Mouse (Mus musculus): ENCODE data around the gene Fars2. TPM values are rescaled to one million over a fixed set of nuclear protein-coding genes. Genes with fewer than 3 reads are reported as not detected.
A peak's percentile ranks its signal among the peaks of the same experiment; 100 is the strongest.

Fars2 gene
- polyA plus RNA-seq, 1 experiment from 2014 or later, result 26.7 TPM

DNA sequence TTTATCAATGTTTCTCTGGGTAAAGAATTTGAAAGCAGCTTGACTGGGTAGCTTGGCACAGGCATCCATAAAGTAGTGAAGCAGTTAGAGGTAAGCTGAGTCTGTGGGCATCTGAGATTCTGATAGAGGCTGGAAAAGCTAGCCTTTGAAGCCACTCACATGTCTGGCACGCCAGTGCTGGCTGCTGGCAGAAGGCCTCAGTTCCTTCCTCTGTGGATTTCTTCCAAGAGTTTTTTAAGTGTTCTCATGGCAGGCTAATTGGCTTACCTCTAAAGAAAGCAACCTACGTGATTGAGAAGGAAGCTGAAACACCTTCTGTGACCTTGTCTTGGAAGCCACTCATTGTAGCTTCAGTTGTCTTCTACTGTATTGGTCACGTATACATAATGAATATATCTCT lies 600.2 kb downstream of the Fars2 start:
- WGBS, result 80% methylated on average over 3 of the region's 3 CpGs
- Histone ChIP-seq H3K4me2 (ENCODE audit: low read depth, low read length) (no peak overlapping the region), H3K36me3 (ENCODE audit: control insufficient read depth, insufficient read depth, low read length) (no peaks in the 10 kb centered on the region), H3K27ac (ENCODE audit: low read depth, low read length) (no peak overlapping the region), H3K4me1 (ENCODE audit: control insufficient read depth, insufficient read depth, low read length) (no peaks in the 10 kb centered on the region), H3K4me3 (ENCODE audit: low read depth, low read length) (no peak overlapping the region), H3K9ac (replicated peaks; ENCODE audit: low read depth, low read length) (no peak overlapping the region), H3K9me3 (ENCODE audit: control insufficient read depth, low read length) (no peaks in the 10 kb centered on the region), H3K27me3 (ENCODE audit: control insufficient read depth, insufficient read depth, low read length) (no peaks in the 10 kb centered on the region)
- ATAC-seq (ENCODE audit: low read depth), result no peak

DNA sequence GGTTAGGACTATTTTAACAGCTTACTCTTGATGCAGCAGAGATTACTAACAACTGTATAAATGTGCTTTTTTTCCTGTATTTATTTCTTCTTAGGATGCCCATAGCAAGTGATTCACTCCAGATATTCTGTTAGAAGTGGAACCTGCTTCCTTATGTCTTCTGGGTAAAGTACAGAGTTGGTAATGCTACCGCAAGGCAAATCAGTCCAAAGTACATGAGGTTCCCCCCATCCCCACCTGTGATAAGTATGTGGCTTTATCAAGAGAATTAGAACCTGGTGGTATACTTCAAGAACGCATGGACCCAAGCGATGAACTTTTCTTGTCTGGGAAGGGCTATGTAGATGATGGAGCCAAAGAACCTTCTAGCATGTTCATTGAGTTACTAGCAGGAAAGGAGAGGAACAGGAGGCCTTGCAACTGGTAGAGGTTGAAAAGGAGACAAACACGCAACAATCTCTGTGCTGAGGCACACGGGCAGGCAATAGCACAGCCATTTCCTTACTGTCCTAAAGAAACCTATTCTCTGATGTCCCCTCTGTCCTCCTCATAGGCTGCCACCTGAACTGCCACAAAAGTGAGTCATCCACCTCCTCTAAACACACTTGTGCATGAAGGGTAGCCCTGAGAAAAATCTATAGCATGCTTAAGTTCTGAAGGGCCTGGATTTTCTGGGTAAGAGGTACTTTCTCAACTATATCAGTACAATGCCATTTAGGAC lies 603.2 kb downstream of the Fars2 start:
- no peak for ATAC-seq (ENCODE audit: low read depth)
- H3K4me1 ChIP-seq (ENCODE audit: control insufficient read depth, insufficient read depth, low read length), result peaks cover 8% of the 10 kb centered on the region
- WGBS, result 96% methylated on average over 5 of the region's 5 CpGs
- H3K27me3 ChIP-seq (ENCODE audit: control insufficient read depth, insufficient read depth, low read length), result no peaks in the 10 kb centered on the region; the same call in 1 of the 2 replicates
- H3K27ac ChIP-seq (ENCODE audit: low read depth, low read length), result no peak overlapping the region
- no peaks in the 10 kb centered on the region for H3K9me3 ChIP-seq (ENCODE audit: control insufficient read depth, low read length)
- H3K4me2 ChIP-seq (ENCODE audit: low read depth, low read length), result no peak overlapping the region
- H3K9ac ChIP-seq (replicated peaks; ENCODE audit: low read depth, low read length), result no peak overlapping the region
- no peaks in the 10 kb centered on the region for H3K36me3 ChIP-seq (ENCODE audit: control insufficient read depth, insufficient read depth, low read length)
- no peak overlapping the region for H3K4me3 ChIP-seq (ENCODE audit: low read depth, low read length)

DNA sequence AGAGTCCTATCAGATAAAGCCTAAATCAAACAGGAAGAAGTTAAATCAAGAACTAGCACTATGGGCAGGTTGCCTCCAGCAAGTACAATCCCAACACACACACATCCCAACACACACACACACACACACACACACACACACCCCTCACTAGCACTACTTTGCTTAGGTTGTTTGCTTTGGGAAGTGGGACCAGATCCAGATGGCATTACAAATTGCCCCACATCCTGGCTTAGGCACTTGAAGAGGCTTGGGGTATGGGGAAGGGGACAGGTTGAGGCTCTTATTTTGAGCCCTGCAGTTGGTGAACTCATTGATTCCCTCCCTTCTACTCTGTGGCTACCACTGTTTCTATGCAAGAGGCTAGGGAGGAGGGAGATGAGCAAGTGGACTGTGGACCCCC lies 605.1 kb downstream of the Fars2 start:
- peaks cover 14% of the 10 kb centered on the region for H3K4me1 ChIP-seq (ENCODE audit: control insufficient read depth, insufficient read depth, low read length)
- no peak overlapping the region for H3K4me3 ChIP-seq (ENCODE audit: low read depth, low read length)
- ATAC-seq (ENCODE audit: low read depth), result no peak
- H3K4me2 ChIP-seq (ENCODE audit: low read depth, low read length), result no peak overlapping the region
- no peak overlapping the region for H3K9ac ChIP-seq (replicated peaks; ENCODE audit: low read depth, low read length)
- H3K9me3 ChIP-seq (ENCODE audit: control insufficient read depth, low read length), result no peaks in the 10 kb centered on the region
- no peaks in the 10 kb centered on the region for H3K36me3 ChIP-seq (ENCODE audit: control insufficient read depth, insufficient read depth, low read length)
- no peak overlapping the region for H3K27ac ChIP-seq (ENCODE audit: low read depth, low read length)
- H3K27me3 ChIP-seq (ENCODE audit: control insufficient read depth, insufficient read depth, low read length), result no peaks in the 10 kb centered on the region; the same call in 1 of the 2 replicates

DNA sequence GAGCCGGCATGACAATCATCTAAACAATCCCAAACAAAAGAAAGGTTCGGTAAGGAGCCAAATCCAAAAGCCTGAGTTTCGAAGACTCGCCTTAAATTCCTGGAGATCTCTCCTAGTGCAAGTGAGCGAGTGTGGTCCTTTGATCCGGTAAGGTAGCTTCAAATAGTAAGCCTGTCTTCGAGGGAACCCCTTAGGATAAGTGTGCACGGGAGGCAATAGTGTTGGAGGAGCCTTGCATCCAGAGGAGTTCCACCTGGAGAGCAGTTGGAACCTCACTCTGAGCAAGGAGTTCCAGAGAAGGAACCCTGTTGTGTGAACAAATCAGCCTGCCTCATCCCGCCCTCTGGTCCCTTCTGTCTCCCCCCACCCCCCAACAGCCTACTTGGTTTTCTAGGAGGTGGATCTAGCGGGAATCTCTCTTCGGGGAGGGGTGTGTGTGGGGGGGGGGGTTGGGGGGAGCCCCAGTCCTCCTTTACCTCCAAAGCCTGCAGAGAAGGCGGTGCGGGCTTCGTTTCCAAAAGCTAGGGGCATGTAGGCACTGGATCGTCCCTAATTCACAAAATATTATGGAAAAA lies 606.6 kb downstream of the Fars2 start:
- H3K27me3 ChIP-seq (ENCODE audit: control insufficient read depth, insufficient read depth, low read length), result peaks cover 3% of the 10 kb centered on the region
- WGBS, result under 1% methylated on average over 15 of the region's 15 CpGs
- H3K9ac ChIP-seq (replicated peaks; ENCODE audit: low read depth, low read length), result no peak overlapping the region
- H3K4me3 ChIP-seq (ENCODE audit: low read depth, low read length), result no peak overlapping the region
- H3K27ac ChIP-seq (ENCODE audit: low read depth, low read length), result peak overlapping the region; percentile 70; the same call in 1 of the 2 replicates
- no peaks in the 10 kb centered on the region for H3K36me3 ChIP-seq (ENCODE audit: control insufficient read depth, insufficient read depth, low read length)
- peak overlapping the region; percentile 40; the same call in 1 of the 2 replicates for H3K4me2 ChIP-seq (ENCODE audit: low read depth, low read length)
- ATAC-seq (ENCODE audit: low read depth), result 0 out of 2 replicates have a peak, but pooled peaks have one; percentile 4
- H3K9me3 ChIP-seq (ENCODE audit: control insufficient read depth, low read length), result no peaks in the 10 kb centered on the region
- peaks cover 14% of the 10 kb centered on the region for H3K4me1 ChIP-seq (ENCODE audit: control insufficient read depth, insufficient read depth, low read length)

DNA sequence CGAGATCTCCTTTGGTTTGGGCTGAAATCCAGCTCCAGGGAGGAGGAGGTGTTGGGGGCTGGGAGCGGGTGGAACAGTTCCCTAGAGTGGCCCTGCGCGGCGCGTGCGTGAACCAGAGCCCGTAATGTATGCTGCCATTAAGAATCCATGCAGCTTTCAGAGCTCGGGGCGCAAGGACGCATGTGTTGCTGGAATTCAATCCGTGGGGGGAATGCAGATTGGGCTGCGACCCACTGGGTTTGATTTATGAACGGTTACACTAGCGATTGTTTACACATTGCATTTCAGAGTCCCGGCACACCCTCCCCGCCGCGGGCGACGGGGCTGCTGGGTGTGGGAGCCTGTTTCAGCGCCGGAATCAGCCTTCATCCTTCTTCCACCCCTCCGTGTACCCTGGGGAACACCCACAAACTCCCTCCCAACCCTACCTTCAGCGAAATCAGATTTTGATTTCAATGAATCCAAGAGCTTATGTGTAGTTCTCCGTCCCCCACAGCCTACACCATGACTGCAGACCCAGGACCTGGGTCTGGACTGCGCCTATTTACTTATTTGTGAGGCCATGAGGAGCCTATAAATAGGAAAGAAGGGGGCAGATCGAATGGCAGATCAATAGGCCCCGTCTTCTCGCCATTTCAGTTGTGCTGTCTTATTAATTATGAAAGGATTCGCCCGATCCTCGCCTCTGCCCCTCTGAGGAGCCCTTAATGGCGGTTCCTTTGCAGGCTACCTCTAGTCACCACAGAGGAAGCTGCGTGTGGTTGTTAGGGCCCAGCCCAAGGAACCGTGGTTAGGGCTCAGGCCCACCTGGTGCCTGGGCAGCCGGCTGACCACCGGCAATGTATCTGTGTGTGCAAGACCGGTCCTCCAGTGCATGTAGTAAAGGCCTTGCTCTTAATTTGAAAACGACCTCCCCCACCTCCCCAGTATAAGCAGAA lies 607.6 kb downstream of the Fars2 start:
- under 1% methylated on average over 40 of the region's 40 CpGs for WGBS
- ATAC-seq (ENCODE audit: low read depth), result peak; percentile 82
- peak overlapping the region; percentile 83 for H3K27ac ChIP-seq (ENCODE audit: low read depth, low read length)
- peaks cover 9% of the 10 kb centered on the region for H3K27me3 ChIP-seq (ENCODE audit: control insufficient read depth, insufficient read depth, low read length)
- no peaks in the 10 kb centered on the region for H3K9me3 ChIP-seq (ENCODE audit: control insufficient read depth, low read length)
- H3K36me3 ChIP-seq (ENCODE audit: control insufficient read depth, insufficient read depth, low read length), result no peaks in the 10 kb centered on the region
- H3K4me1 ChIP-seq (ENCODE audit: control insufficient read depth, insufficient read depth, low read length), result peaks cover 14% of the 10 kb centered on the region
- no peak overlapping the region for H3K4me3 ChIP-seq (ENCODE audit: low read depth, low read length)
- peak overlapping the region; percentile 40 for H3K4me2 ChIP-seq (ENCODE audit: low read depth, low read length)
- H3K9ac ChIP-seq (replicated peaks; ENCODE audit: low read depth, low read length), result peak overlapping the region; percentile 35

DNA sequence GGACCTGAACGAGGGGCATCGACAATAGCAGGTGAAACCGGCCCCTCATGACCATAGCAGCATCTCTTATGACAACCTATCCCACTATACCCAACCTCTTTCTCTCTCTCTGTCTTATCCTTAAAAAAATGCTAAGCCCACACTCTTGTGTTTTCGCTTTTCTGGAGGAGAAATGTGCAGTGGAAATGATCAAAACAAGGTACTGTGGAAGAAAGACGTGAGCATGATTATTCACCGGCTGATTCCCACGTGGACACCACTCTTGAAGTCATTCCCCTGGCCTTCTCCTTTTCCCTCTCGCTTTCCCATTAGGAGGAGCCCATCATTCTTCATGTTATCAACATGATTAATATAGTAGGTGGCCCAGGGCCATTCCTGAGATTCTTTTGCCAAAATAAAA lies 608.7 kb downstream of the Fars2 start:
- peak overlapping the region; percentile 91 for H3K27ac ChIP-seq (ENCODE audit: low read depth, low read length)
- peak overlapping the region; percentile 70 for H3K4me2 ChIP-seq (ENCODE audit: low read depth, low read length)
- WGBS, result under 1% methylated on average over 8 of the region's 8 CpGs
- ATAC-seq (ENCODE audit: low read depth), result no peak
- no peaks in the 10 kb centered on the region for H3K9me3 ChIP-seq (ENCODE audit: control insufficient read depth, low read length)
- 0 out of 2 replicates have a peak overlapping the region, but pooled peaks have one; percentile 17 for H3K9ac ChIP-seq (replicated peaks; ENCODE audit: low read depth, low read length)
- no peaks in the 10 kb centered on the region for H3K36me3 ChIP-seq (ENCODE audit: control insufficient read depth, insufficient read depth, low read length)
- peaks cover 9% of the 10 kb centered on the region for H3K27me3 ChIP-seq (ENCODE audit: control insufficient read depth, insufficient read depth, low read length)
- H3K4me3 ChIP-seq (ENCODE audit: low read depth, low read length), result peak overlapping the region; percentile 46; the same call in 1 of the 2 replicates
- H3K4me1 ChIP-seq (ENCODE audit: control insufficient read depth, insufficient read depth, low read length), result peaks cover 14% of the 10 kb centered on the region

DNA sequence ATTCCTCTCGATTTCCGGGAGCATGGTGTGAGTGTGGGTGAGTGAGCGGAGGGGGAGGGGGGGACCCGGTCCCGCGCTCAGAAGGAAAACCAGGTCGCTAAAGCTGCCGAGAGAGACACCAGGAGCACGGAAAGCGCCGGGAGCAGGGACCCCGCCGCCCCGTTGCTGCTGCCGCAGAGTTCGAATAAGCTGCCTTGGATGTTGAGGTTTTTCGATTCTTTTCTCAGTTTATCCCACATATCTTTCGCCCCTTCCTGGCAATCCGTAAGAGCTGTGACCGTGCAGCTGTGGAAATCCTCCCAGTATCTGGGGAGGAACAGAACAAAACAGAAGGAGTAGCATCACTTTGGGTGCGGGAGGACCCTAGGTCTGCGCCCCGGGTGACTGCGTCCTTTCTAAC lies 609.3 kb downstream of the Fars2 start:
- Histone ChIP-seq H3K4me3 (ENCODE audit: low read depth, low read length) (peak overlapping the region; percentile 46), H3K4me1 (ENCODE audit: control insufficient read depth, insufficient read depth, low read length) (peaks cover 14% of the 10 kb centered on the region), H3K4me2 (ENCODE audit: low read depth, low read length) (peak overlapping the region; percentile 70), H3K9ac (replicated peaks; ENCODE audit: low read depth, low read length) (peak overlapping the region; percentile 66), H3K27me3 (ENCODE audit: control insufficient read depth, insufficient read depth, low read length) (peaks cover 9% of the 10 kb centered on the region), H3K27ac (ENCODE audit: low read depth, low read length) (peak overlapping the region; percentile 91), H3K36me3 (ENCODE audit: control insufficient read depth, insufficient read depth, low read length) (no peaks in the 10 kb centered on the region), H3K9me3 (ENCODE audit: control insufficient read depth, low read length) (no peaks in the 10 kb centered on the region)
- ATAC-seq (ENCODE audit: low read depth), result no peak
- WGBS, result under 1% methylated on average over 24 of the region's 24 CpGs

DNA sequence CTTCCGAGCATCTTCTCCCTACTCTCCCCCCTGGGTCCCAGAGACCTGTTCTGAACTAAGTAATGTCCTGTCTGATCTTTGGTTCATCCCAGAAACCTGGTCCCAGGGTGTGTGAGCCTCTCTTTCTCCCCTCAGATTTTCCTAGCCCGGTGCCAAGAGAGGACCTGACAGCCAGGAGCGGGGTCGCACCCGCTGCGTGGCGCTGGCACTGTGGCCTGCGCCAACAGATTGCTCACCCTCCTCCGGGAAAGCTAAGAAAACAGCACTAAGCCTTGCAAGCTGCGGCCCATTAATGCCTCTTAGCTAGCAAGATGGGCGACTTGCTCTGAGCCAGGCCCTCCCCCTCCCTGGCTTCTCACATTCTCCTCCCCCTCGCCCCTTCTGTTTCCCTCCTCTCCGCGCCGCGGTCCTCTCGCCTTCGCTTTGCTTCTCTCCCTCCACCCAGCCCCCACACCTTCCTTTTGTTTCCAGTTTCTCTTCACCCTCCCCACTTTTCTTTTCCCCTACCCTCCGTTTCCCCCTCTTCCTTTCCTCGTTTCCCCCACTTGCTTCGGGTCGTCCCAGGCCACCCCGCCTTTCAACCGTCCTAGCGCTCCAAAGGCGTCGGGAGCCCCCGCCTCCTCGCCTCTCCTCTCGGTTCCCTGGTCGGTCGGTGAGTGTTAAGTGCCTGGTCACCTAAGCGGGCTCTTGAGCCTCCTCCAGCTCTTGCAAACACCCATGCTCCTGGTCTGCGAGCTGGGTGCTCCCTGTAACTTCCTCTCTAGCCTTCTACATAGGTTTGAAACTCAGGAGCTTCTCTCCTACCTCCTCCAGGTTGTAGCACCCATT lies 610.0 kb downstream of the Fars2 start:
- Histone ChIP-seq H3K4me3 (ENCODE audit: low read depth, low read length) (peak overlapping the region; percentile 46), H3K9me3 (ENCODE audit: control insufficient read depth, low read length) (no peaks in the 10 kb centered on the region), H3K27me3 (ENCODE audit: control insufficient read depth, insufficient read depth, low read length) (peaks cover 9% of the 10 kb centered on the region), H3K4me2 (ENCODE audit: low read depth, low read length) (peak overlapping the region; percentile 70), H3K4me1 (ENCODE audit: control insufficient read depth, insufficient read depth, low read length) (peaks cover 14% of the 10 kb centered on the region), H3K27ac (ENCODE audit: low read depth, low read length) (peak overlapping the region; percentile 91), H3K36me3 (ENCODE audit: control insufficient read depth, insufficient read depth, low read length) (no peaks in the 10 kb centered on the region), H3K9ac (replicated peaks; ENCODE audit: low read depth, low read length) (peak overlapping the region; percentile 66)
- under 1% methylated on average over 34 of the region's 34 CpGs for WGBS
- peak; percentile 59 for ATAC-seq (ENCODE audit: low read depth)

Measured in neural tube, embryonic 14.5 days (tissue).